Mouse (Mus musculus): ENCODE measurements around the gene Dusp14.

DNA sequence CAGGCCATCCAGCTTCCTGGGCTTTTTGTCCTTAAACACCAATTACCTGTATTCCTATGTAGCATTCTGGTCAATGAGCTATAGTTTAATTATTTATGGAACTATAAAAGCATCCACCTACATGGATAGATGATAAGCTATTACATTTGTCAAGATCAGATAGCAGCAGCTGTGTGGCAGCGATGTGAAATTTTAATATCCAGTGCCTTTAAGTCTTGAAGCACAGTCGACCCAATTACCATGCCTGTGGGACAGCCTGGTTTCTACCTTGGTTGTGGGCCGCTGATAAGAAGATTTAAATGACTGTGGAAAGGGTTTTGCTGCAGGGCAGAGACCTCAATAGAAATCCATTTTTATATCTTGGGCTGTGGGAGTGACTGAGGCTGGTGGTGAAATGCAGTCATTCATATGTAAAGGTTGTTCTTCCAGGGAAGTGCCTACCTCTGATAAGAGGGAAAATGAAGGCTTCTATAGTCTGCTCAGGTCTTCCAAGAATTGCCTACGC lies 69.6 kb downstream of the Dusp14 start:
- TF ChIP-seq CTCF (IDR thresholded peaks at IDR 0.05; ENCODE audit: borderline replicate concordance, extremely low read depth, insufficient read depth, insufficient read length) (no peak), POLR2A (IDR thresholded peaks at IDR 0.05; ENCODE audit: borderline replicate concordance, extremely low read depth, insufficient read depth, insufficient read length, poor library complexity, severe bottlenecking) (no peak)
